Mouse (Mus musculus): ENCODE measurements around the gene Myl4. TPM values are rescaled to one million over a fixed set of nuclear protein-coding genes. Genes with fewer than 3 reads are reported as not detected.

Gene Myl4
- polyA plus RNA-seq, 1 experiment from 2014 or later: 80.4 TPM

DNA sequence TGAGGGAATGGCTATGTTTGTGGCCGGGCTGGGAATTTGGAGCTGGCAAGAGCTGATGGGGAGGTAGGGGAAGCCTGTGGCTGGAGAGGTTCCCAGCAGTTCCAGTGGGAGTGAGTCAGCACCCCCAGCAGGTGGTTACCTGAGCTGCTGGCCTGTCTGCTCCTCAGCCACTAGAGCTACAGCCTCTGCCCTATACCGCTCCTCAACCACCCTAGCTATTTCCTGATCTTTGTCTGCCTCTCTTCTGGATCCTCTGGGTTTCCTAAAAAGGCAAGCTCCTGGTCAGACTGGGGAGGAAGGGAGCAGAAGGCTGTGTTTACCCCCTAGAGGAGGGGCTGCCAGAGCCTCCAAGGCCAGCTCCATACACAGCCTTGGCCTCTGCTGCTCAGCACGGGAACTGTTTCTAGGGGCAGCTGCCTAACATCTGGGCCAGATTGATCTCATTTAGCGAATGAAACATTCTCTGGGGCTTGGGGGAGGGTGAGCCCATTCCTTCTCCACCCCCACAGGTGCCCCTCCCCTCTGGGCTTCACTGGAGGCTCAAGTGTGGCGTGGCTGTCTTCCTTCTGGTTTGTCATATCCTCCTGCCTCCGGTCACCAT lies 74.4 kb downstream of the Myl4 start:
- peak; percentile 61 for ATAC-seq
- DNase-seq (ENCODE audit: low spot score): peak; percentile 45
- TF ChIP-seq CTCF (IDR thresholded peaks at IDR 0.05) (peak; percentile 17), EP300 (IDR thresholded peaks at IDR 0.05) (no peak)
- Histone ChIP-seq H3K4me2 (replicated peaks; ENCODE audit: low read depth, low read length) (no peak overlapping the region), H3K9me3 (ENCODE audit: low read length) (no peaks in the 10 kb centered on the region), H3K36me3 (ENCODE audit: insufficient read depth, low read length) (no peaks in the 10 kb centered on the region), H3K27ac (ENCODE audit: low read length) (peak overlapping the region; percentile 21; the same call in 1 of the 2 replicates), H3K9ac (replicated peaks; ENCODE audit: low read depth) (no peak overlapping the region), H3K27me3 (replicated peaks; ENCODE audit: insufficient read depth, low read length) (no peaks in the 10 kb centered on the region), H3K4me3 (ENCODE audit: low read depth, low read length) (no peak overlapping the region), H3K4me1 (ENCODE audit: insufficient read depth, low read depth, low read length) (peaks cover 6% of the 10 kb centered on the region; the same call in 1 of the 2 replicates)
- WGBS: 23% methylated on average over 6 of the region's 6 CpGs

DNA sequence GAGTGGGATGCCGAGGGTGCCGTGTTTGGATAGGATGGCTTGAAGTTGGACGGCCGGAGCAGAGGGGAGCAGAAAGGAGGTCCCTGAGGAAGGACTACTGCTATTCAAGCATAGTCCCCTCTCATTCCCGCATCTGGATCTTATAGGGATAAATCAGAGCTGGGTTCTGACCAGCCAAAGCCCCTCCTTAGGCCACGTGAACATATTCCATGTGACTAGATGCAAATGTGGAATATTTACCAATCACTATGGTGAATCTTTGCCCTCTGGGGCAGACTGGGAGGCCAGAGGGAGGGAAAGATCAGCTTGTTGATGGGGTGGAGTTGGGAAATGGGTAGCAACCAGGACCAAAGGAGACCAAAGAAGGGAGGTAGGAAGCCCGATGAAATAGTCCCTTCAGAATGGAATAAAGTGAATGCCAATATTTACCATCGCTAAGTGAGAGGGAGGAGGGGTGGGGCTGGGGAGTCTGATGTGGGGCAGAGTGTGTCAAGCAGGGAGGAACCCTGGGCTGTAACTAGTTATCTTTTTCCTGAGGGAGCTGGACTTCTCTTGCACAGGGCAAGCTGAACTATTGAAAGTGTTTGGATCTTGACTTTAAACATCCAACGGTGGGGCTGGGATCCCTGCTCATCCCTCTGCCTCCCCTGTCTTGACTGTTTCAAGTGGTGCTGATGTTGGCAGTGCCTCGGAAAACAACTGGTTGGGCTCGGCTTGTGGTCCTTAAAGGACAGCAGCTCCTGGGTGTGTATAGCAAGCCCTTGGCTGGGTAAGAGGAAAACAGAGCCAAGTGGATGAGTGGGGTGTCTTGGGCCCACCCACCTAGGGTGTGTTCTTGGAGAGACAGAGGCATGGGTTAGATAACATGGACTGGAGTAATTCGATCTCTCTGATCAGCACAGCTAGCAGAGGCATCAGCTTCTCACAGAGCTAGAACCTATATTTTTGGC lies 75.3 kb downstream of the Myl4 start:
- ATAC-seq (peak; percentile 65), DNase-seq (ENCODE audit: low spot score) (peak; percentile 68)
- WGBS: 22% methylated on average over 12 of the region's 12 CpGs
- Histone ChIP-seq H3K9ac (replicated peaks; ENCODE audit: low read depth) (no peak overlapping the region), H3K36me3 (ENCODE audit: insufficient read depth, low read length) (no peaks in the 10 kb centered on the region), H3K27ac (ENCODE audit: low read length) (no peak overlapping the region), H3K4me2 (replicated peaks; ENCODE audit: low read depth, low read length) (no peak overlapping the region), H3K27me3 (replicated peaks; ENCODE audit: insufficient read depth, low read length) (no peaks in the 10 kb centered on the region), H3K4me1 (ENCODE audit: insufficient read depth, low read depth, low read length) (peaks cover 6% of the 10 kb centered on the region; the same call in 1 of the 2 replicates), H3K9me3 (ENCODE audit: low read length) (no peaks in the 10 kb centered on the region), H3K4me3 (ENCODE audit: low read depth, low read length) (no peak overlapping the region)
- TF ChIP-seq EP300 (IDR thresholded peaks at IDR 0.05) (no peak), CTCF (IDR thresholded peaks at IDR 0.05) (no peak; the same call in 1 of the 2 replicates)

DNA sequence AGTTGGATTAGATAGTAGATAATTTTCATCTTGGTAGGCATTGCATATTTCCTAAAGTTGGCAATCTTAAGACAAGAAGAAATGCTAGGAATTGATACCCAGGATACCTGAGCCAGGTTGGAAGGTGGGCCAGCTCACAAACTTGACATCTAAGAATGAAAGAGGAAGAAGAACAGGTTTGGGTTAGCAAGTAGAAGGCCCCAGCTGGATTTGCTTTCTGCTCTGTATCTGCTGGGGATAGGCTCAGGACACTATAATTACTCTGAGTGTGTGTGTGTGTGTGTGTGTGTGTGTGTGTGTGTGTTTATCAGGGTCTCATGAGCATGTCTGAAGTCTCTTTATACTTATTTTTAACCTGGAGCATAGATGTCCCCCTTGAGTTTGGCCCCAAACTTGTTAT lies 76.2 kb downstream of the Myl4 start:
- H3K27ac ChIP-seq (ENCODE audit: low read length): no peak overlapping the region
- H3K4me2 ChIP-seq (replicated peaks; ENCODE audit: low read depth, low read length): no peak overlapping the region
- no peaks in the 10 kb centered on the region for H3K36me3 ChIP-seq (ENCODE audit: insufficient read depth, low read length)
- no peak for DNase-seq (ENCODE audit: low spot score)
- ATAC-seq: no peak
- no peak for TF ChIP-seq EP300 (IDR thresholded peaks at IDR 0.05)
- no peak for TF ChIP-seq CTCF (IDR thresholded peaks at IDR 0.05)
- no peak overlapping the region for H3K9ac ChIP-seq (replicated peaks; ENCODE audit: low read depth)
- H3K27me3 ChIP-seq (replicated peaks; ENCODE audit: insufficient read depth, low read length): no peaks in the 10 kb centered on the region
- no peak overlapping the region for H3K4me3 ChIP-seq (ENCODE audit: low read depth, low read length)
- H3K4me1 ChIP-seq (ENCODE audit: insufficient read depth, low read depth, low read length): peaks cover 6% of the 10 kb centered on the region; the same call in 1 of the 2 replicates
- H3K9me3 ChIP-seq (ENCODE audit: low read length): no peaks in the 10 kb centered on the region

DNA sequence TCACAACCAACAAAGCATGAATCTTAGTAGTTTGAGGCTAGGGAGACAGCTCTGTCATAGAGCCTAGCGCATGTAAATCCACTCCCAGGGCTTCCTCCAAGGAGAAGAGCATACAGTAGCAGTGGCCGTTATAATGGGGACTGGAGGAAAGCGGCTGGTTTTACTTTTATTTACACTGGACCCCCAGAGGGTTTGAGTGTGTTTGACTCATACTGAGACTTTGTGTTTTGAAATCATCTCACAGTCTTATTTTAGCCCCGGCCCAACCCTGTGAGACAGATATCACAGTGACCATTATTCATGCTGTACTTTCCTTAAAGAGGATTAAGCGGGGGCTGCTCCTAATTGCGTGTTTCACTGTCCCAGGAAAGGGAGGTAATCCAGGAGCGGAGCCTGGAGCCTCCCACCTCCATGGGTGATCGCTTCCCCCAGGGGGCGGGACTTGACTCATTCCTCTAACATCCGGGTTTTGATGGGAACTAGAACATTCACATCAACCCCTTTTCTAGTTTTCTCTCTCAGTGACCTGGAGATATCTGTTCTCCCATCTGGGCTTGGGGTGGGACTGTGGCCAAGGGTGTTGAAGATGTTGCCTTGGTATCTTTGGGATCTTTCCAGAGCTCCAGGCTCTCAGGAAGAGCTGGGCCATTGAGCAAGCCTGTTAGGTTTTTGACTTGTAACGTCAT lies 77.3 kb downstream of the Myl4 start:
- DNase-seq (ENCODE audit: low spot score) (peak; percentile 16), ATAC-seq (no peak)

DNA sequence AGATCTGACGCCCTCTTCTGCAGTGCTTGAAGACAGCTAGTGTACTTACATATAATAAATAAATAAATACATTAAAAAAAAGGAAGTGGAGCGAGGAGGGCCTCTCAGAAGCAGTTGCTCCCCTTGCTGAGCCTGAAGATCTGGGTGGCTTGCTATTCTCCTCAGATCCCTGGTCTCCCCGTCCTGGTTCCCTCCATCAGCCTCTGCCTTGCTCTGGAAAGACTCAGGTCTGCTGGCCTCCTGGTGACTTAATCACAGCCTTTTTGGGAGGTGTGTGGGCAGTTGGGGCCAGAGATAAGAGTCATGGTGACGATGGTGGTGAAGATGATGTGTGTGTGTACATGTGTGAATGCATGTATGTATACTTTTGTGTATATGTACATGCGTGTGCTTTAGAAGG lies 78.1 kb downstream of the Myl4 start:
- Histone ChIP-seq H3K27me3 (replicated peaks; ENCODE audit: insufficient read depth, low read length) (no peaks in the 10 kb centered on the region), H3K27ac (ENCODE audit: low read length) (no peak overlapping the region), H3K4me1 (ENCODE audit: insufficient read depth, low read depth, low read length) (peaks cover 5% of the 10 kb centered on the region; the same call in 1 of the 2 replicates), H3K9me3 (ENCODE audit: low read length) (no peaks in the 10 kb centered on the region), H3K4me3 (ENCODE audit: low read depth, low read length) (no peak overlapping the region), H3K36me3 (ENCODE audit: insufficient read depth, low read length) (no peaks in the 10 kb centered on the region), H3K9ac (replicated peaks; ENCODE audit: low read depth) (no peak overlapping the region), H3K4me2 (replicated peaks; ENCODE audit: low read depth, low read length) (no peak overlapping the region)
- TF ChIP-seq EP300 (IDR thresholded peaks at IDR 0.05) (no peak), CTCF (IDR thresholded peaks at IDR 0.05) (no peak)
- ATAC-seq: no peak
- 81% methylated on average over 5 of the region's 5 CpGs for WGBS
- no peak for DNase-seq (ENCODE audit: low spot score)

More for the DNA sequence above, 77.3 kb downstream of the Myl4 start:
- peaks cover 6% of the 10 kb centered on the region; the same call in 1 of the 2 replicates for H3K4me1 ChIP-seq (ENCODE audit: insufficient read depth, low read depth, low read length)
- H3K9ac ChIP-seq (replicated peaks; ENCODE audit: low read depth): no peak overlapping the region
- TF ChIP-seq CTCF (IDR thresholded peaks at IDR 0.05) (no peak), EP300 (IDR thresholded peaks at IDR 0.05) (peak; percentile 7; the same call in 1 of the 2 replicates)
- H3K4me2 ChIP-seq (replicated peaks; ENCODE audit: low read depth, low read length): no peak overlapping the region
- no peaks in the 10 kb centered on the region for H3K36me3 ChIP-seq (ENCODE audit: insufficient read depth, low read length)
- H3K27ac ChIP-seq (ENCODE audit: low read length): no peak overlapping the region
- no peaks in the 10 kb centered on the region for H3K27me3 ChIP-seq (replicated peaks; ENCODE audit: insufficient read depth, low read length)
- no peaks in the 10 kb centered on the region for H3K9me3 ChIP-seq (ENCODE audit: low read length)
- WGBS: 53% methylated on average over 11 of the region's 11 CpGs
- H3K4me3 ChIP-seq (ENCODE audit: low read depth, low read length): no peak overlapping the region
